Mouse (Mus musculus) kidney, postnatal 14 days (tissue): ENCODE results near the gene Tufm.
"Not testable (repeated sequence)": the region's sequence is repeated elsewhere in the genome, so short reads cannot be mapped to it uniquely, and the experiment has no call there.

Experiments
- DNase-seq: peaks from one replicate; pipeline ENCODE4 v3.0.0; 2022; ENCODE audit warnings: mixed read lengths

The Tufm gene

DNA sequence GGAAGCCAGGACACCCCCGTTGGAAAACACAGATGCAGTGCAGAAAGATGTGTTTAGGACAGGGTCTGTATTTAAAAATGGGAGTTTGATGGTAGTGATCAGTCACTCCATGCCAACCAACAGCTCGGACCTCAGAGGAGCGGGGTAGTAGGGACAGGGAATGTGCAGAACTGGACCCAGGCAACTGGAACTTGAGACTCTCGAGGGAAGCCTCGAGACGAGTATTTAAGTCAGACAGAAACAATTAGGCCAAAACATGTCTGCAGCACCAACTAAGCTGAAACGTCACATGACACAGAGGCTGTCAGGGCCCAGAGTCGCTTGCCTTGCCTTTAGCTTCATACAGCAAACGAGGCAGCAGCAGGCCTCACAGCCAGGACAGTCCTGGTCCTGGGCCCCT, 21.0 kb upstream of the Tufm start:
- DNase-seq = no peak

DNA sequence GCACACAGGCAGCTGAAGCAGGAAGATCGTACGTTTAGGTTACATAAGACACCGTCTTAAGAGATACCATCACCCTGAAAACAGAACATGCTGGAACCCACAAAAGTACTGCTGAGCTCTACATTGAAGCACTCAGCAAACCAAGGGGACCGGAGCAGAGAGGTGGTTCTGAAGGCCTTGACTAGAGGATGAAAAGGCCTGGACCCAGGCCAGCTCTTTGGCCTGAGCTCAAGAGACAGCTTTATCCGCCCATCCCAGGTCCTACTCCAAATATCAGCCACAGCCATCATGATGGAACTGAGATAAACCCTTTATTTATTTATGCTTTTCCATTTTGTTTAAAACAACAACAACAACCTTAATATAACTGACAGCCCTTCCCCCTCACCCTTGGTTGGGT, 20.5 kb upstream of the Tufm start:
- no peak for DNase-seq

DNA sequence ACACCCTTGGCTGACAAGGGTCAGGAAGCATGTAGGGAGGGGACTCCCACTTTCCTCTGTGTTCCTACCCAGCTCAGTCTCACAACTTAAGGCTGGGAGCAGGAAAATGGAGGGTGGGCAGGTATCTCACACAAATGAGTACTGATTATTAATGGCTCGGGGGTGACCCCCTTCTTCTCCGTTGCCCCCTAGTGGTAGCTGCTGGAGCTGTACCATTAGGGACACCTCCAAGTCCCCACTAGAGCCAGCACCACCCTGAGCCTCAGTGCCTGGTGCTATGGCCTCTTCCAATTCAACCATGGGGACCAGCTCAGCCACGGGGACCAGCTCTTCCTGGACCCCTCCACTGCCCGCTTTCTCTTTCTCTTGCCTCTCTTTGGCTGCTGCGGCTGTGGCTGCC, 19.9 kb upstream of the Tufm start:
- DNase-seq = peak; percentile 42

DNA sequence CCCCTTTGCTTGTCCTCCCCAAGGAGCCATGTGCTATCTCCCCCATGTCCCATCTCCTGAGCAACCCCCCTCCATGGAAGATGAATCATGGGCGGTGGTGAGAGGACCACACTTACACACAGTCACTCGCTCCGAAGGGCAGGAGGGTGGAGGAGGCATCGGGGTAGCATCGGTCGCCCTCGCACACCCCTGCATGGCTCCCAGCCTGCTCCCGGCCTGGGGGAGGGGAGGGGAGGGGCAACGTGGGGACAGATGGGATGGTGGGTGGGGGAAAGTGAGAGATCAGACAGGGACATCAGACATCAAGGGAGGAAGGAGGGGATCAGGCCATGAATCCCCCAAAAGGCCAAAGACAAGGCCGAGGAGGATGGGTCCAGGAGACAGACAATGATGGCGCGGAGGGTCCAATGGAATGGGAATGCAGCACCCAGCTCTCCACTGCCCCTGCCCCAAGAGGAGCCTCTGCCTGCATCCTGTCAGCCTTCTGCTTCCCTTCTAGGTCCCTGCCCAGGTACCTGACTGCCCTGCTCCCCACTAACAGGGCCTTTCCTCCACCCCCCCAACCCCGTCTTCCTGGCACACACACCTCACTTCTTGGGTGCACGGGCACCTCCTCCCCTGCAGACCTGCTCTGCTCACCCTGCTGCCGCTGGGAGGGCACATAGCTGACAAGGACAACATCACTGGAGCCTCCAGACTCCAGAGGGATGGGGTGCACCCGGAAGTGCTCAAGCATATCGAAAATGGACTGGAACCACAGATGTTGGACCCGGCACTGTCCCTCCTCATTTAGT, 19.1 kb upstream of the Tufm start:
- DNase-seq = no peak

DNA sequence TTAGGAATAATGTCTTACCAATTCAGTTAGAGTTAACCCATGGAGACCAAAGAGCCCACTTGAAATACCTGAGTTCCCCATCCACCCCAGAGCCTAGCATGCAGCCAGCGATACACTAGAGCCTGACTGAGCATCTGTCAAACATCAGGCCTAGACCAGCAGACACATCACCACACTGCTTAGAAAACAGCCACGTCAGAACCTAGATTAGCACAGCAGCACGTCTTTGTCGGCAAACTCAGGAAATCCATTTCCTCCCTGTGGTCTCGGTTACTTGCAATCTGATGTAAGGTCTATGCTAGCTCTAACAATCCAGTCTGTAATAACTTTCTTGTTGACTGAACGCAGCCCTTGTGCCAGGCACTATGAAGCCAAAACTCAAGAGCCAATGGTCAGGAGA, 17.1 kb upstream of the Tufm start:
- DNase-seq = no peak

DNA sequence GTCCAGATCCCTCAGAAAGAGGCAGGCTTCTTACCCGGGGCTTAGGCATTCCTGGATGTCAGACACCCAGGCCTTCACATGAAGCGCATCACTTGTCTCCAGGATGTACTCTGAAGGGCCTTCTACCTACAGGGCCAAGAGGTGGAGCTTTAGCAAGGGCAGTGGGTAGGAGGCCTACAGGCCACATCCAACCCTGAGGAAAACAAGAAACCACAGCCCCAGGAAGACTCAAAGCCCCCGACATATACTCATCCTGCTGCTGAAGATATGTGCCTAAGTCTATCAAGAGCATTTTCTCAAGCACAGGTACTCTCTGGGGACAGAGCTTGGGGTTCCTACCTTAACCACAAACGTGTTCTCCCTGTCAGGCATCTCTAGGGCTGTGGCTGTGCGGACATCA, 15.8 kb upstream of the Tufm start:
- DNase-seq = no peak

DNA sequence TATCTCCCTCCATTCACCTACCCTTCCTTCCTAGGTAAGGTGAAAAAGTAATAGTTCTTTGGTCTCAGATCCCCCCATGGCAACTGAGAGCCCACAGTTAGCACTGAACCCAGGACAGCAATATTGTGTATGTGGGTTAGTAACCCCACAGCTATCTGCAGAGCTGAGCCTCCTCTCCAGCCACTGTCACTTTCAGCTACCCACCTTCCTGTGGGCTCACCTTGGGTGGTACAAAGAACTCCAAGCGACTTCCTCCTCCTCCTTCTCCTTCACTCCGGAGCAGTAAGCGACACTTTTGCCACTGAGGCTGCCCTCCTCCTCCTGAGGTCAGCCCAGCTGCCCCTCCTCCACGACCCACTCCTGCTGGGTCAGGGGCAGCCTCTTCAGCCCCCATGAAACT, 15.3 kb upstream of the Tufm start:
- DNase-seq = no peak

DNA sequence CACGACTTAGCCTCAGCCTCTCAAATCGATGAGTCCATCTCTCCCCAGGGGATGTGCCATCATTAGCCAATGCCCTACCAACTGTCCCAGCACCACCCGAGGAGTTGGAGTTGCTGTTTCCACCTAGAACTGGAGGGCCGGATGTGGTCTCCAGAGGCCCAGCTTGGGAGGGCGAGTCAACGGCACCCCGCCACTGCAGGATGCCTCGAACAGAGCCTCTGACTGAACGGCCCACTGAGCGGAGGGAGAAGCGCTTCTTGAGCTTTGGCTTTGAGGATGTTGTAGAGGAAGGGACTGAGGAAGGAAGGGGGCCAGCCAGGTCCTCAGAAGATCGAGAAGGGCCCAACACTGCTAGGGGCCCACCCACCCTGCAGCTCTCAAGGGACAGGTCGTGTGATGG, 14.9 kb upstream of the Tufm start:
- DNase-seq = no peak

DNA sequence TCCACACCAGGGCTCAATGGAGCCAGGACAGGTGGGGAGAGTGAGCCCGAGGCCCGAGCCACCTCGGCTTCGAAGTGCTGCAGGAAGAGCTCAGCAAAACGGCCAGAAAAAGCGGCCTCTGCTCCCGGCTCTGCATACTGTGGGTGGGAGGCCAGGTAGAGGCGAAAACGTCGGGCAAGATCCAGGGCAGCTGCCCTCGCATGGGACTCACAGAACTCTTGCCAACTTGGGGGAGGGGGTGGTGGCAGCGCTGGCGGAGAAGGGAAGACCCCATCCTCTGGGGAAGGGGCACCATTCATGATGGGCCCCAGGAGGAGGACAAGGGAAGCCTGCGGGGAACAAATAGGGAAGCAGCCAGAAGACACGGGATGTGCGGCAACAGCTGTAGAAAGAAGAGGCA, 14.4 kb upstream of the Tufm start:
- DNase-seq = no peak

DNA sequence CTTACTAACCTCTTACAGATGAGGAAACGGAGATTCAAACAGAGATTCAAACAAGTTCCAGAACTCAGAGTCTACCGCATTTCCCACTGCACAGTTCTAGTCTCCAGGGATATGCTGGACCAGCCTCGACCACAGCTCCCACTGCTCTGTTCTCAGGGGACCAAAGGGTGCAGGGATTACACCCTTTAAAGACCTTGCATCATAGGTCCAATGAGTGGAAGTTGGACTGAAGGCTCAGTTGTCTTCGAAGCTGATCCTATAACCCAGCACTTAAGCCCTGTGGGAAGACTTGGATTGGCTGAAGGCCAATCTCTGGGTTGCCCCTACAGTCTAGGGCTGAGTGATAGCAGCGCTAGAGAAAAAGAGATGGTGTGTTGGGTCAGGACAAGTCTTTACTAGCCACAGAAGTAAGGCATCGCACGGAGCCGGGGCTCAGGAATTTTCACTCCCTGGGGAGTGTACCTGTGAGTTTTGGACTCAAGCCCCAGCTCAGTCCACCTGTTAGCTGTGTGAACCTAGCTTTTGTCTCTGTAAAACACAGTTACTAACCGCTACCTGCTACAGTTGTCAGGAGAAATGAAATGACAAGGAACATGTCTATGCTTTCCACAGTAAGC, 13.6 kb upstream of the Tufm start:
- no peak for DNase-seq

DNA sequence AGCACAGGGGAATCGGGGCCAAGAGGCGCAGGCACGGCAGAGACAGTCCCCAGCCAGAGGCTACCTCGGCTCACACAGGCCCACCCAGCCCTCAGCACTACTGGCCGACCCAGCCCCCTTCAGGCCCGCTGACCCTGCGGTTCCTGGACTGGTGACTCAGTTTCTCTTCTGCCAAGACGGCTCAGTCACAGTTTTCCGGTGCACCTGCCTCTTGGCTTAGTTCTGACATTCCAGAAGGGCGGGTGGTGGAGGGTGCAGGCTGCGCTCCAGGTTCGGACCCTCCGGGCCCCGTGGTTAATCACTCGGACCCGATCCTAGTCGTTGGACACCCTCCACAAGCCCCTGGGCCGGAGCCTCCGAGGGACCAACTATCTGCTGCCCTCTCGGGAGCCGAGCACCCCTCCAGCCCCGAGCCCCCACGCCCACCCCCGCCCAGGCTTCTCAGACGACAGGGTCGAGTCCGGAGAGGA, 12.6 kb upstream of the Tufm start:
- no peak for DNase-seq

DNA sequence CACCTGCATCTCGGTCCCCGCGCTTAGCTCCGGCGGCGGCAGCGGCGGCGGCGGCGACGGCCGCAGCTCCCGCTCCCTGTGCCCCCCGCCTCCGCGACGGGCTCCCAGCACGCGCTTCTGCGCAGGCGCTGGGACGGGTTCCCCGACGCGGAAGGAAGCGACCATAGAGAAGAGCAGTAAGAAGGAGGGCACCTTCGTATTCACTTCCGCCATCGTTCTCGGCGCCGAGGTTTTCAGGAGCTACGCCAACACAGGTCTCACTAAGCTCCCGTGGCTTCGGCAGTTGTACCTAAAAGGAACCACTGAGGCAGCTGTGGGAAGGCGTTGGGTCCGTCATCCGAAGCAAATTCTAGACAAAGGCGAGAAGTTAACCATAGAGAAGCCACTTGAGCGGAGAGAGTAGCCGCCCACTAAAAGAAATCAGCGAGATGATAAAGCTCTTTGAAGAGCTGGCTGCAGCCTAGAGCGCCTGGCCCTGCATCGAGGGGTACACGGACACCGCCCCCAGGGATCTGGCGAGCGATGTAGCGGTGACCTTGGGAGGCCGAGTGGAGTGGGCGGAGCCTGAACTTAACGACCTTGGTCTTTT, 12.1 kb upstream of the Tufm start, which contains the start of gene Sh2b1:
Gene Sh2b1 (minus strand): TSS at position 432 of the 589 bp plus-strand sequence.
- peak; percentile 93 for DNase-seq

DNA sequence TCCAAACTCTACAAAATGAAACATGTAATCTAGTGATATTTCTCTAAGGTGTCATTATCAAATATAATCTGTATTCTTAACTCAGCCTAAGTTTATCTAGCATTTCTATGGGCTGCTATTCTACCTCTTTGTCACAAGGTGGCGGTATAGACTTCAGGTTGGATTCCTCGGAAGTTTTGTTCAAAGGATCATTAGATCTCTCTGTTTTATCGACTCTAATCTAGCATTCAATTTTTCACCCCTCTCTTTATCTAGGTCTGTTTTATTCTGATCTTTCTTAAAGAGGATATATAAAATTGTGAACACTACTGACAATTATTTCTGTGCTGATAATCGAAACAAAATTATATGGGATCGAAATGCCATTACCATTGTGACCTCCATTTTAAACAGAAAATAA, 5.5 kb upstream of the Tufm start:
- DNase-seq = no peak

DNA sequence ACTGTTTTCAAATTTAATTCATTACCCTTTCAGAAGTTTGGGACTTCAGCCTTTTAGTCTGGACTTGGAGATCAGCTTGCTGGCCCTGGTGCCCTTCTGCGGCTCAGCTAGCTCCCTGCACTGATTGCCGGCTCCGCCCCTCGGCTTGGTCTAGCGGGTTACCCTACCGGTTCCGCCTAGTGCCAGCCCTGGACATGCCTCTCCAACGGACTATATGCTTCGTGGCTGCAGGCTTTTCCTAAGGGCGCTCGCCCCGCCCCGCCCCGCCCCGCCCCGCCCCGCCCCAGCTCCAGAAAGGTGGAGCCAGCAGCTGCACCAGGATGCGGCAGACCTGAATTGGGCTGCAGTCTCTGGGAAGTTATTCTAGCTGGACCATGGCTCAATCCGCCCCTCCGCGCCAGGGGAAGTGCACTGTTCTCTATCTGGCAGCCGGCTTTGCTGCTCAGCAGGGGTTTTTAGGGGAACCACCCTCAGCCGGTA, 4.7 kb upstream of the Tufm start:
- DNase-seq = peak; percentile 95

DNA sequence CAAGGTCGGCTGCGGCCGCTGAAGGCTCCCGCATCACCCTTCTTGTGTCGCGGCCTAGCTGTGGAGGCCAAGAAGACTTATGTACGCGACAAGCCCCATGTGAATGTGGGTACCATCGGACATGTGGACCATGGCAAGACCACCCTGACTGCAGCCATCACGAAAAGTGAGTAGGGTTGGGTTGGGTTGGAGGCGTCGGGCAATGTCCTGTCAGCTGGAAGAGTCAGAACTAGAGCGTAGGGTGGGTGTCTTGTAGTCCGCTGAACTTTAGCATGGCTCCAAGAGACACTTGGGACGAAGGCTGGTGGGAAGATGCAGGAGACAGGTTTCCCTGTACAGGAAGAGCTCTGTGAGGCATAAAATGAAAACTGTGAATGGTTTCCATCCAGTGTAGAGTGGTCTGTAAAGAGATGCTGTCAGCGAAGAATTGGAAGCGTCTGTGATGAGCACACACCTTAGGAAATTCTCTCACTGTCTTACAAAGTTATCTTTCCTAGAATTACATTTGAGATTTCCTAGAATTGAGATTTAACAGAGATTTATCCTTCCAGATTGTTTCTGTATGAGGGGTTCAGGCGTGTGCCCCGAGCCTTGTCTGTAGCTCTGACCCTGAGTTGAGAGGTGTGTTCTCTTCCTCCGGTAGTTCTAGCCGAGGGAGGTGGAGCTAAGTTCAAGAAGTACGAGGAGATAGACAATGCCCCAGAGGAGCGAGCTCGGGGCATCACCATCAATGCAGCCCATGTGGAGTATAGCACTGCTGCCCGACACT, 640 bp downstream of the Tufm start:
- DNase-seq = not testable (repeated sequence)

DNA sequence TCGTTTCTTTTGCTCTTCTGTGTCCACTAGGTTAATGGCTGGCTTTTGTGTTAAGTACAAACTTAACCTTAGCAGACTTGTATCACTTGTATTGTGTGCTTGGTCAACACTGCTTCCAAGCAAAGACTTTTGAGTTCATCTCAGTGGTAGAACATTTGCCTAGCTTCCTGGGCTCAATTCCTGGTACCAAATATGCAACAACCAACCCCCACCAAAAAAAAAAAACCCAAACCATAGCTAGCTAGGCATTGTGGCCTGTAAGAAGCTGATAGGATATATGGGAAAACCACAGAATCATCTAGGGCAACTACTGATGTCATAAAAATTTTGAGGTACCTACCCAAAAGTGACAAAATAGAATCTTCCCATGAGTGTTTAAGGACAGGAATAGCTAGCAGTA, 3.8 kb downstream of the Tufm start:
- DNase-seq = no peak

DNA sequence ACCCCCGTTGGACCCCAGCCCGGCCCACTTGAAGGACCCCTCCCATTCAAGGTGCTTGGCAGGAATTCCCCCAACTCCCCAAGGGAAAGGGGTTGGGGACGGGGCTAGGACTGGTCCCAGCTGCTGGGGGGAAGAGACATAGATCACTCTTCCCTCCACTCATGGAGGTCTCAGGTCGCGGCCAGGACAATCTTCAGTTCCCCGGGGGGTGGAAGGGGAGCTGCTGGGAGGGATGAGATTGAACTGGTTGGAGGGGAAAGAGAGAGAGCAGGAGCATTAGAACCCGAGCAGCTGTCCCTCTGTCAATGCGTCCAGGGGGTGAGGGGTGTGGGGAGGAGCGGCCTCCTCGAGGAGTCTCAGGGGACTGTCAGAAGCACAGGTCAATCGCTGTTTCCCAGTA, 4.8 kb downstream of the Tufm start:
- peak; percentile 28 for DNase-seq

DNA sequence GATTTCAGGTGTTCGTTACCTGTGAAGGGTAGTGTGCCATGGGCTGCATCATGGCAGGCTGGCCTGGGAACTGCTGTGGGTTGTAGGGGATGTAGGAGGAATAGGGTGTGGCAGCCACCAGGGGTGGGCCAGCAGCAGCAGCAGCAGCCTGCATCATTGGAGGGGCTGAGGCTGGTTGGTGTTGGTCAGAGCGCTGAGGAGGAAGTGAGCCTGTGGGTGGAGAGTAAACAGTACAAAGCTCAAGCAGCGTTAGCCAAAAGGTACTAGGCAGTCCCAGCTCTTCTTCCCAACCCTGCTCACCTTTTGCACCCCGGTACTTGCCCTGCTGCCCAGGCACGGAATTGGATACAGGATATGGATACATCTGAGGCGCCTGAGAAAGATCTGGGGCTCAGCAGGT, 7.0 kb downstream of the Tufm start:
- DNase-seq = no peak

DNA sequence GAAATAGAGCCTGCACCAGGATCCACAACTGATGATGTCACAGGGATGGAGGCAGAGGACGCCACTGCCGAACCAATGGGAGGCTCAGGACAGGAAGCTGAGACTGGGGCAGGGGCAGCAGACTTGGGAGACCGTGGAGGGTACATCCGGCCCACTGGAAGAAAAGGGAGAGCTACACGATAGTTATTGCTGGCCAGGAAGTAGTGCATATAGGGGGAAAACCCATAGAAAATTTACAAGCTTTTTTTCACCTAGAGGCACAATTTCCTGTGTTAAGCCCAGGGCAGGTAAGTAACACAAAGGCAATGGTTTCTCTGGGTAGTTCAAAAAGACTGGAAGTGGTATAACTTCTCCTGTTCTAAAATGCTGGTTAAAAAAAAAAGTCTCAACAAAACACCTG, 9.3 kb downstream of the Tufm start:
- no peak for DNase-seq

DNA sequence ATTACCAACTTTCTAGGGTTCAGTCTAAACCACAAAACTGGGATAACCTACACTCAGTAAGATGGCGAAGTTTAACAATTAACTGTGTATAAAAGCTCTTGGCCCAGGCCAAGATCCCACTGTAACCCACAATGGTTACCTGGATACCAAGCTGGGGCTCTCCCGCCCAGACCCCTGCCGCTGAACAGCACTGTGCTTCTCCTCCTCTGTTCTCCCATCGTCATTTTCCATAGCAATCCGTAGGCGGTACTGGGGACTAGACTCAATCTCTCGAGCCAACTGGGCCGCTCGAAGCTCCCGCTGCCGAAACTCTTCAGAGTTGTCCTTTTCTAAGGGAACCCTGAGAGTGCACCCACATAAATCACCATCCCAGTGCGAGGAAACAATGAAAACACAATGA, 10.8 kb downstream of the Tufm start:
- no peak for DNase-seq

DNA sequence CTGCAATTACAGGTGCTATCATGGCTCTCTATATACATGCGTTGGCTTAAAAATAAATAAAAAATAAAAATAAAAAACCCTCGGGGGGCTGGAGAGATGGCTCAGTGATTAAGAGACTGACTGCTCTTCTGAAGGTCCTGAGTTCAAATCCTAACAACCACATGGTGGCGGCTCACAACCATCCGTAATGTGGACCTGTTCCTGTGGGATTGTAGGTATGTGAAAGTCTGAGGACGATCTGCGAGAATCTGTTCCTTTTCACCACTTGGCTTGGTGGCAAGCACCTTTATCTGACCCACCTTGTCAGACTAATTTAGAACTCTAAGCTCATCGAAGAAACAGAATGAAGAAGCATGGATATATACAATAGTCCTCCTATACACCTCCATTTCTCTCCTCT, 12.3 kb downstream of the Tufm start:
- DNase-seq = no peak

DNA sequence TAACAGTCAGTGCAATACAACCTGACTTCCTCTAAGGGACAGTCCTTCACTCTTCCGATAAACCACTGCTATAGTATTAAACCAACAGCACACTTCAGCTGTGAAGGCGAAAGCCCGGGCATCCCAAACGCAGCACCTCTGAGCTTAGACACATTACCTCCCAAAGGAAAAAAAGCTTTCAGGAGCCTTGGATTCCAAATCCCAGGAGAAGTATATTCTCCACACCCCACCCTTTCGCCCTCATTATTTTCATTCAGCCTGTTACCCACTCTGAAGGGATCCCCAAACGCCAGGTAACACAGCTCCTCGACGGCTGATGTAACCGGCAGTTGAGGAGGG, 14.5 kb downstream of the Tufm start:
- DNase-seq = no peak

DNA sequence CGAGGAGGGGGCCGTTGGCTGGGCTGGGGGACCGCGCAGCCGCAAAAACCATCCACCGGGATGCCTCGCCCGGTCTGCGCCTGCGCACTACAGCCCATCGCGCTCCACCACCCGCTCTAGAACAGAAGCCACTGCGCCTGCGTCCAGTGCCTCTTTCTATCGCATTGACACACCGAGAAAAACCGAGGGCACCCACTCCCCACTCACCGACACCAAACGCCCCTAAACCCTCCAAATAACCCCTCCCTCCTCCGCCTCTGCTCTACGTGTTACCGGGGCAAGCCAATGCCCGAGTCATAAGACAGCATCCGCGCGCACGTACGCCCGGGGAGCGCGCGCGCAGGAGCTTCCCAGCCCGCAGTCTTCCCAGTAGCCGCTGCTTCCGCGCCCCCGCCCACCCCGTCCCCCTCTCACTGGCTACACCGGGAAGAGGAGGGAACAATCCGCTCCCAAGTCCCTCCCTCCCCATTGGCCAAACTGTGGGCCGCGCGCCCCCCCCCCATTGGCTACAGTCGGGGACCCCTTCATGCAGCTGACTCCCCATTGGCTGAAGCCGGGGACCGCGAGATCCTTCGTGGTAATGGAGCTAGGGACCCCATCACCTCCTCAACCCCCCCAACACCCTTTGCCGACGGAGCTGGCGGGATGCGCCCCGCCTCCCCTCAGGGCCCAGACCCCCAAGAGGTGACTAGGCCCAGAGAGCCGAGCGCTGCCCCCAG, 15.0 kb downstream of the Tufm start:
- DNase-seq = peak; percentile 95
